Mouse (Mus musculus): ENCODE data around the gene Bpi. TPM values are rescaled to one million over a fixed set of nuclear protein-coding genes. Genes with fewer than 3 reads are reported as not detected.

Bpi gene
- polyA plus RNA-seq, 1 experiment from 2014 or later = not detected

Other genes with a start within 250 kb of the Bpi start
- gene Tti1, start 229.7 kb upstream of the Bpi start, polyA plus RNA-seq (2018) = 12.3 to 14.7 TPM (median 14.3 TPM) in 3 replicates
- 8.4 to 10.1 TPM (median 9.0 TPM) in 3 replicates for gene Rprd1b, start 229.6 kb upstream of the Bpi start, polyA plus RNA-seq (2018)
- gene Tgm2, start 111.7 kb upstream of the Bpi start, polyA plus RNA-seq (2018) = 98.8 to 168 TPM (median 120 TPM) in 3 replicates
- gene D630003M21Rik, start 28.9 kb upstream of the Bpi start, polyA plus RNA-seq (2018) = not detected in 3 replicates
- gene Lbp, start 48.4 kb downstream of the Bpi start, polyA plus RNA-seq (2018) = 0.95 to 3.7 TPM (median 1.3 TPM) in 3 replicates
- 0.05 to 0.26 TPM (median 0.09 TPM) in 3 replicates for gene Snhg11, start 117.5 kb downstream of the Bpi start, polyA plus RNA-seq (2018)
- 20.0 to 20.4 TPM (median 20.2 TPM) in 3 replicates for gene Ralgapb, start 151.8 kb downstream of the Bpi start, polyA plus RNA-seq (2018)
- not detected in 3 replicates for gene Adig, start 244.5 kb downstream of the Bpi start, polyA plus RNA-seq (2018)